Mouse (Mus musculus) ES-CJ7 (cell line): ENCODE measurements at regions not wholly inside any gene's neighbourhood (a gene's known extent, or its start where the extent isn't known, plus 50 kb on each side); places are given as distances from the start of the nearest gene placed in this dataset.
"Not testable (repeated sequence)": the region's sequence is repeated elsewhere in the genome, so short reads cannot be mapped to it uniquely, and the experiment has no call there.

ENCODE experiments used
- DNase-seq: peaks from one replicate; pipeline ENCODE4 v3.0.0; 2011; ENCODE audit warnings: low read depth, low spot score

DNA sequence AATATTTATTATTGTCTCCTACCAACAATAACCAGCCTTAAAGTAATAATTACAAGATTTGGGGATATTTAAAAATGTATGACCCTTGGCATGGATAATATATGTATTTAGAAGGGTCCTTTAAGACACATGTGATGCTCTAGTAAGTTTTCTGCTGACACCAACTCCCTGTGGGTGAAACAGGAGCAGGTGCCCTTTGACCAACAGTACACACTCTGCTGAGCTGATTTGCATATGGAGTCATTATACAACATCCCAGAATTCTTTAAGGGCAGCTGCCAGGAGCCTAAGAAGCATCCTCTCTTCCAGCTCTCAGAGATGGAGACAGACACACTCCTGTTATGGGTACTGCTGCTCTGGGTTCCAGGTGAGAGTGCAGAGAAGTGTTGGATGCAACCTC, 274.1 kb downstream of the Rpia start:
- DNase-seq: no peak

DNA sequence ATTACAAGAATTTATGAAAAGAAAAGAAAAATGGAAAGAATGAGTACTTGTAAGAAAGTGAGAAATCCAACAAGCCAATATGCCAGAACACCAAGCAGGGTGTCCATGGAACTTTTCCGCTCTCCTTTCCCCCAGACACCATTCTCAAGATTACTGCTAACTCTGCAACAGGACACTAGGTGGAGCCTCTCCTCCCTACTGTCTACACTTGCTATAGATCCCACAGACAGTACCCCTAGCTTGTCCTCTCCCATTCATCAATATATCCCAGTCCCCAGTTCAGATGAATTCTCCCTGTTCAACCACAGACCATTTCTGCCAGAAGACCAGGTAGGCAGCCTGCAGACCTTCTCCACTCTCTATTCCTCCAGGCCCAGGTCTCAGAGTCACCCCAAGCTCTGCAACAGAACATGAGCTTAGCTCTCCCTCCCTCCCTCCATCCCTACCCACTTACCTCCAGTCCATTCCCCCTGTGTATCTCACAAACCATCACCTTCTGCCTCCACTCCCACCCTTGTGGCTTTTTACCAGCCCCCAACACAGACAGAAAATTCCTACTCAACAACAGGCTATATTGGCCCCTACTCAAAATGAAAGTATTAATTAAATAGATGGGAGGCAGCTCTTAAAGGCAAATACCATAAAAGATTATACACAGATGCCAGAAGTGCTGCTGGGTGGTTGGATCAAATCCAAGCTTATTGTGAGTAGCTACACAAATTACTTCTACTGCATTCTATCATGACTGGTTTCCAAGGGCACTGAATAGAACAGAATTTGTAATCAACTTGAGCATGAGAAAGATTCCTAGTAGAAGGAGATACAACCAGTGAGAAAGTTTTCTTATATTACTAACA, 323.2 kb downstream of the Rpia start:
- DNase-seq: peak; percentile 45

DNA sequence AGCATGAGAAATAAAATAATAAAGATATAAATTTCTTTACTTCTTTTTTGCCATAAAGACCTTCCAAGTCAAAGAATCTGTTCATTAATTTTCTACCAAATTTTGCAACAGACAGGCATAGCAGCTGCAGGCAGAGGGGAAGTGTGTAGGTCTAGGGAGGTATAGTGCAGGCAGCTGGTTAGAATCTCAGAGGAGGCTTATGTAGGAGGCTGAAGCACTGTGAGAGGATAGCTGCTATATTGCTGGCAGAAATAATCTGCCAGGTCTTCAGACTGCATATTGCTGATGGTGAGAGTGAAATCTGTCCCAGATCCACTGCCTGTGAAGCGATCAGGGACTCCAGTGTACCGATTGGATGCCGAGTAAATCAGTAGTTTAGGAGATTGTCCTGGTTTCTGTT, 334.8 kb downstream of the Rpia start:
- no peak for DNase-seq

- not testable (repeated sequence) for DNase-seq
Observed at GRCm38 (mm10) chr6:70434739-70435138, 357.3 kb downstream of the Rpia start.

DNA sequence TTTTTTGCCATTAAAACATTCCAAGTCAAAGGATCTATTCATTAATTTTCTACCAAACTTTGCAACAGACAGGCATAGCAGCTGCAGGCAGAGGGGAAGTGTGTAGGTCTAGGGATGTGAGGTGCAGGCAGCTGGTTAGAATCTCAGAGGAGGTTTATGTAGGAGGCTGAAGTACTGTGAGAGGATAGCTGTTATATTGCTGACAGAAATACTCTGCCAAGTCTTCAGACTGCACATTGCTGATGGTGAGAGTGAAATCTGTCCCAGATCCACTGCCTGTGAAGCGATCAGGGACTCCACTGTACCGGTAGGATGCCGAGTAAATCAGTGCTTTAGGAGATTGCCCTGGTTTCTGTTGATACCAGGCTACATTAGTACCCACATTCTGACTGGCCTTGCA, 385.7 kb downstream of the Rpia start:
- DNase-seq: not testable (repeated sequence)

- not testable (repeated sequence) for DNase-seq
Observed at GRCm38 (mm10) chr6:70389850-70390249, 402.2 kb downstream of the Rpia start.

GRCm38 (mm10) chr6:70386396-70386795, 405.6 kb downstream of the Rpia start:
- not testable (repeated sequence) for DNase-seq

DNA sequence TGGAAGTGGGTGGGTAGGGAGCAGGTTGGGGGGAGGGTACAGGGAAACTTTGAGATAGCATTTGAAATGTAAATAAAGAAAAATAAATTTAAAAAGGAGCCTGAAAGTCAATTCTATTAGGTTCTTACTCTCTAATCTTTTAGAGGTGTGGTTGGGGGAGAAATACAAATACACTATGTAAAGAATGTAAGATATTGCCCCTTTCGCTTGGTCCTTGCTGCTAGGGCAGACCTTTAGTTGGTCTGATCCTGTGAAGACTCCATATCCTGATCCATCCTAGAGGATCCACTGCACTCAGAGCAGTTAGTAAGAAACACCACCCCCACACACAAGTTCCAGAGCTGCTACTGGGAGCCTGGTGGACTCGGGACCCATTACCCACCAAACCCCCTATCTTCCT, 412.7 kb downstream of the Rpia start:
- not testable (repeated sequence) for DNase-seq

GRCm38 (mm10) chr6:70371821-70372220, 420.2 kb downstream of the Rpia start:
- not testable (repeated sequence) for DNase-seq

DNA sequence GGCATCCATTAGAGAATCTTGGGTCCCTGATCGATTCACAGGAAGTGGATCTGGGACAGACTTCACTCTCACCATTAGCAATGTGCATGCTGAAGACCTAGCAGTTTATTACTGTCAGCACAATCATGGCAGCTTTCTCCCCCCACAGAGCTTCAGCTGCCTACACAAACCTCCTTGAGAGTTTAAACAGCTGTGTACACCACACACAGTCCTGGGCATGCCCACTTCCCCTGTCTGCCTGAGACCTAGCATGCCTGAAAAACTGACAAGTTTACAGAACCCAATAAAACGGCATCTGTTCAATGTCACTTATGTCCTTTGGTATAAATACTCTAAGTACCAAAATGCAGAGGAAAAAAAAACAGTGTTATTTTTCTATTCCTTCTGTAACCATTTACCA, 435.7 kb downstream of the Rpia start:
- no peak for DNase-seq

GRCm38 (mm10) chr6:70342147-70342546, 449.9 kb downstream of the Rpia start:
- DNase-seq: no peak

DNA sequence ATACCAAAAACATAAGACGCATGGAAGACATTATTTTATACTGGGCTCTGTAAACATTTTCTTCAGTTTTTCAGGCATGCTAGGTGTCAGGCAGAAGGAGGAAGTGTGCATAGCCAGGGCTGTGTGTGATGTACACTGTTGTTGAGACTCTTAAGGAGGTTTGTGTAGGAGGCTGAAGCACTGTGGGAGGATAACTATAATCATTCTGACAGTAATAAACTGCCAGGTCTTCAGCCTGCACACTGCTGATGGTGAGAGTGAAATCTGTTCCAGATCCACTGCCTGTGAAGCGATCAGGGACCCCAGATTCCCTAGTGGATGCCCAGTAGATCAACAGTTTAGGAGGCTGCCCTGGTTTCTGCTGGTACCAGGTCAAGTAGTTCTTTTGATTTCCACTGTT, 451.3 kb downstream of the Rpia start:
- not testable (repeated sequence) for DNase-seq

GRCm38 (mm10) chr6:70315318-70315717, 476.7 kb downstream of the Rpia start:
- DNase-seq: no peak

DNA sequence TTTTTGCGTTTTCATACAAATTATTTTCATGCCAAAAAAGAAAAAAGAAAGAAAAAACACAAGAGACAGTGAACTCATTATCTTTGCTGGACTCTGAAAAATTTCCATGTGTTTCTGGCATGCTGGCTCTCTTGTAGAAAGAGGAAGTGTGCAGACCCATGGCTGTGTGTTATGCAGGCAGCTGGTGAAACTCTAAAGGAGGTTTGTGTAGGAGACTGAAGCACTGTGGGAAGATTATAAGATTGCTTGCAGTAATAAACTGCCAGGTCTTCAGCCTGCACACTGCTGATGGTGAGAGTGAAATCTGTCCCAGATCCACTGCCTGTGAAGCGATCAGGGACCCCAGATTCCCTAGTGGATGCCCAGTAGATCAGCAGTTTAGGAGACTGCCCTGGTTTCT, 477.4 kb downstream of the Rpia start:
- not testable (repeated sequence) for DNase-seq

DNA sequence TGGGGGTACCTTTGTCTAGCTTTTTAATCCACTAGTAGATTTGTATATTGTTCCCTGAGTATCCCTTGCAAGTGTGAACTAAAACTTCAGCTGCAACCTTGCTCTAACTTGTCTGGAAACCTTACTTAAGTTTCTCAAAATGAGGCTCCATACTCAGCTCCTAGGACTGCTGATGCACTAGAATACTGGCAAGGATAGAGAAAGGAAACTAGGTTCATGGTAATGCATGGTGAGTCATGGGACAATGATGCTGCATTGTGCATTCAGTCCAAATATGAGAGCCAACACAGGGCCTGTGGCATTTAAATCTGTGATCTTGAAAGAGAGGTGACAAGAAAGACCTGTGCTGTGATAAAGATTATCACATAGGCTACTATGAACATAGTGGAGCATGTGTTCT, 490.9 kb downstream of the Rpia start:
- not testable (repeated sequence) for DNase-seq

DNA sequence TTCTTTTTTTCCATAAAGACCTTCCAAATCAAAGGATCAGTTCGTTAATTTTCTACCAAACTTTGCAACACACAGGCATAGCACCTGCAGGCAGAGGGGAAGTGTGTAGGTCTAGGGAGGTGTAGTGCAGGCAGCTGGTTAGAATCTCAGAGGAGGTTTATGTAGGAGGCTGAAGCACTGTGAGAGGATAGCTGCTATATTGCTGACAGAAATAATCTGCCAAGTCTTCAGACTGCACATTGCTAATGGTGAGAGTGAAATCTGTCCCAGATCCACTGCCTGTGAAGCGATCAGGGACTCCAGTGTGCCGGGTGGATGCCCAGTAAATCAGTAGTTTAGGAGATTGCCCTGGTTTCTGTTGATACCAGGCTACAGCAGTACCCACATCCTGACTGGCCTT, 531.8 kb downstream of the Rpia start:
- DNase-seq: not testable (repeated sequence)

DNA sequence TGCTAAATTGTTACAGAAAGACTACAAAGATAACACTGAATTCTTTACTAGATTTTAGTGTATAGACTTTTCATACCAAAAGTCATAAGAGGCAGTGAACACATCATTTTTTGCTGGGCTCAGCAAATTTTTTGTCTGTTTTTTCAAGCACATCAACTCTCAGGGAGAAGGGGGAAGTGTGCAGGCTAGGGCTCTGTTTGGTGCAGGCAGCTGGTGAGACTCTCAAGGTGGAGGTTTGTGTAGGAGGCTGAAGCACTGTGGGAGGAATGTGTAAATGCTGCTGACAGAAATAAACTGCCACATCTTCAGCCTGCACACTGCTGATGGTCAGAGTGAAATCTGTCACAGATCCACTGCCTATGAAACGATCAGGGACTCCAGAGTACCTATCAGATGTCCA, 551.9 kb downstream of the Rpia start:
- not testable (repeated sequence) for DNase-seq

DNA sequence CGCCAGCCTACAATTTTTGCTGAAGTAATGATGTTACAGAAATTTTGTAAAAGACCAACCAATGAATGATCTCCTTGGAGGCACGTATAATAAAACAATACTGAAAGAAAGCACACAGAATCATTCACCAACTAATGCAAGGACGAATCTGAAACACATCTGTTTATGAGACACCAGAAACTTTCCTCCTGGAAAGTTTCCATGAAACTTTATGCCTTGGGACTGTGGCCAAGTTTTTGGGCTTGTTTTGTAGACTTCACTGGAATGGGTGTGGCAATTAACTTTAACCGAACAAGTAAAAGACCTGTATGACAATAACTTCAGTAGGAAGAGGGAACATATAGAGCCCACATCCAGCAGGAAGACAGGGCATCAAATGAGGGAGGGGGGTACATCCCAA, 564.9 kb downstream of the Rpia start:
- DNase-seq: no peak

- not testable (repeated sequence) for DNase-seq
Observed at GRCm38 (mm10) chr6:70216632-70217031, 575.4 kb downstream of the Rpia start.

DNA sequence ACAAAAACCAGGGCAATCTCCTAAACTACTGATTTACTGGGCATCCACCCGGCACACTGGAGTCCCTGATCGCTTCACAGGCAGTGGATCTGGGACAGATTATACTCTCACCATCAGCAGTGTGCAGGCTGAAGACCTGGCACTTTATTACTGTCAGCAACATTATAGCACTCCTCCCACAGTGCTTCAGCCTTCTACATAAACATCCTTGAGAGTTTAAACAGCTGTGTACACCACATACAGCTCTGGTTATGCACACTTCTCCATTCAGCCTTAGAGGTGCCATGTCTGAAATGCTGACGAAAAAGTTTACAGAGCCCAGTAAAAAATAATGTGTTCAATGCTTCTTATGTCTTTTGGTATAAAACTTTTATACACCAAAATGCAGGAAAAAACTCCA, 576.3 kb downstream of the Rpia start:
- not testable (repeated sequence) for DNase-seq
